Mouse (Mus musculus) liver, embryonic 14.5 days (tissue): ENCODE measurements at regions not wholly inside any gene's neighbourhood (a gene's known extent, or its start where the extent isn't known, plus 50 kb on each side); places are given as distances from the start of the nearest gene placed in this dataset.

Source experiments
- CTCF ChIP-seq: IDR thresholded peaks from 2 replicates; pipeline ENCODE4 v1.5.1; 2016; ENCODE audit warnings: antibody characterized with exemption, low read depth, control low read depth
- EP300 ChIP-seq: IDR thresholded peaks from 2 replicates; pipeline ENCODE4 v1.6.1; 2016; ENCODE audit warnings: antibody characterized with exemption, low read depth

DNA sequence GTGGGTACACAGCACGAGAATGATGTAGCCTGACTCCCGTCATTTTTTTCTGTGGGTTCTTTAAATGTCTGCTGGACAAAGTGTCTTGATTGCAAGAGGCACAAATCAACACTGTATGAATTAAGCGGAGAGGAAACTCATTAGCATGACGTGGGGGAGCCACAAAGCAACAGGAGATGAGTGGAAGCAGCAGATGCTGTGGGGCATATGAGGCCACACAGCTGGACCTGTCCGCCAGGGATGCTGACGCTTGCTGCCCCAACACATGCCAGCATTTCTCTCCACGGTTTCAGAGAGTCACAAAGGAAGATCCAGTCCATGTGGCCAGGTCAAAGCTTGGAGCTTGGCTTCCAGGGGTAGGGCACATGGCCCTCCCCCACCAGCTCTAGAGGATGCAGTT lies 277.9 kb downstream of the Eipr1 start:
- TF ChIP-seq CTCF (no peak), EP300 (no peak)
